Mouse (Mus musculus): ENCODE measurements at regions not wholly inside any gene's neighbourhood (a gene's known extent, or its start where the extent isn't known, plus 50 kb on each side); places are given as distances from the start of the nearest gene placed in this dataset.

DNA sequence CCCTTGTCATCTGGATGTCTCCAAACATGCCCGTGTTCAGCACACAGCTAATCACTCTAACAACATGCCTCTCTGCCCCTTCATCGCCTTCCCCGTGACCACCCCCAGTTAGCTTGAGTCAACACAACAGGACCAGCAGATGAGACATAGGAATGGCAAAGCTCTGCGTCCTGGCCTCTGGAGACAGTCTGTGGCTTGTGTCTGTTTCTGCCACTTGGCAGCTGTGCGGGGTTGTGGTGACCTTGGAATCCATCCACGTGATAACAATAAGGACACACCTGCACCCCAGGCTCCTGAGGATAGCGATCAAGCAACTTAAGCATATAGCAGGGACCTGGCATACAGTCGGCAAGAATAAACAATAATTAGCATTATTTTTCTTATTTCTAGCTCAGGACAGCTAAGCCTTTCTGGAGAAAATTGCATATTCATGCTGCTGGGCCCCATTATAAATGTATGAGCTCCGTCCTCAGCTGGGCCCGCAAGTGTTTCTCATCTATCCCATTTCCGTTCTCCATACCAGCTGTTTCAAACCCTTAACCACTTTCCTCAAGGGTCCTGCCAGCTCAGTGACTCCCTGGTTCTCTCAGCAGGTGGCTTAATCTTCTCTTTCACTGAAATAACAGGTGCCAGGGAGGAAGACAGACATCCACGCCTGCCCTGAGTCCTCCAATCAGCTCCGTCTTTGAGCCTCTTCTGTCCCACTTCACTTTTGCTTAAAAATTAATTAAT lies 55.9 kb upstream of the Lef1 start:
- TF ChIP-seq CTCF (IDR thresholded peaks at IDR 0.05; ENCODE audit: low read depth, low read length), result no peak
- no peak for TF ChIP-seq POLR2A (IDR thresholded peaks at IDR 0.05; ENCODE audit: extremely low read depth, insufficient read depth, low read length)
